Mouse (Mus musculus): ENCODE results near the gene Dync2li1. TPM values are rescaled to one million over a fixed set of nuclear protein-coding genes. Genes with fewer than 3 reads are reported as not detected.
A peak's percentile ranks its signal among the peaks of the same experiment; 100 is the strongest.

Gene Dync2li1
- polyA plus RNA-seq, 1 experiment from 2014 or later, result 29.0 TPM

DNA sequence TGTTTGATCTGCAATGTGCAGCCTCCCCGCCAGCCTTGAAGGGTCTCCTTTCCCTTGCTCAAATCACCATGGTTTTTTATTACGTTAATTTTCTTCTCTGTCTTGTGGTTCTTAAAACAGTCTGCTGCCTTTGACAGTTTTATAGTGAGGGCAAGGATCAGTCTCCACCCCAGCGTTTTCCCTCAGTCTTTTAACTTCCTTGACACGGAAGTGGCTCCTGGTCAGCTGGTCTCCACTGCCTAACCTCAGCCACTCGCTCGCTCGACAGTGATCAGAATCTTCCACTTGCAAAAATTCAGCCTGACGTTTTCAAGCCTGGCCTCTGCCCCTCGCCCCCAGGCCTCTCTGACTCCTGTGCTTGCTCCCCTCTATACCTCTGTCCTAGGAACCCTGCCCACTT is 39.4 kb downstream of the Dync2li1 start:
- DNase-seq (ENCODE audit: low spot score), result no peak
- WGBS, result 30% methylated on average over 9 of the region's 9 CpGs
- Histone ChIP-seq H3K4me2 (replicated peaks; ENCODE audit: low read depth, low read length) (no peak overlapping the region), H3K27me3 (replicated peaks; ENCODE audit: insufficient read depth, low read length) (no peaks in the 10 kb centered on the region), H3K4me3 (ENCODE audit: low read depth, low read length) (no peak overlapping the region), H3K27ac (ENCODE audit: low read length) (no peak overlapping the region), H3K9ac (replicated peaks; ENCODE audit: low read depth) (no peak overlapping the region), H3K36me3 (ENCODE audit: insufficient read depth, low read length) (no peaks in the 10 kb centered on the region), H3K4me1 (ENCODE audit: insufficient read depth, low read depth, low read length) (no peaks in the 10 kb centered on the region), H3K9me3 (ENCODE audit: low read length) (no peaks in the 10 kb centered on the region)
- TF ChIP-seq CTCF (IDR thresholded peaks at IDR 0.05) (no peak), EP300 (IDR thresholded peaks at IDR 0.05) (no peak)
- no peak for ATAC-seq

GRCm38 (mm10) chr17:84667848-84668247 is 41.6 kb downstream of the Dync2li1 start:
- no peaks in the 10 kb centered on the region; the same call in 1 of the 2 replicates for H3K4me1 ChIP-seq (ENCODE audit: insufficient read depth, low read depth, low read length)
- TF ChIP-seq CTCF (IDR thresholded peaks at IDR 0.05) (no peak), EP300 (IDR thresholded peaks at IDR 0.05) (no peak)
- no peak overlapping the region for H3K4me3 ChIP-seq (ENCODE audit: low read depth, low read length)
- no peak for ATAC-seq
- H3K4me2 ChIP-seq (replicated peaks; ENCODE audit: low read depth, low read length), result no peak overlapping the region
- WGBS, result 90% methylated on average over 3 of the region's 3 CpGs
- DNase-seq (ENCODE audit: low spot score), result no peak
- H3K27me3 ChIP-seq (replicated peaks; ENCODE audit: insufficient read depth, low read length), result no peaks in the 10 kb centered on the region
- H3K9me3 ChIP-seq (ENCODE audit: low read length), result no peaks in the 10 kb centered on the region
- H3K27ac ChIP-seq (ENCODE audit: low read length), result no peak overlapping the region
- no peak overlapping the region for H3K9ac ChIP-seq (replicated peaks; ENCODE audit: low read depth)
- H3K36me3 ChIP-seq (ENCODE audit: insufficient read depth, low read length), result no peaks in the 10 kb centered on the region

- TF ChIP-seq CTCF (IDR thresholded peaks at IDR 0.05) (no peak), EP300 (IDR thresholded peaks at IDR 0.05) (no peak)
- Histone ChIP-seq H3K4me3 (ENCODE audit: low read depth, low read length) (no peak overlapping the region), H3K36me3 (ENCODE audit: insufficient read depth, low read length) (no peaks in the 10 kb centered on the region), H3K4me1 (ENCODE audit: insufficient read depth, low read depth, low read length) (peaks cover 4% of the 10 kb centered on the region; the same call in 1 of the 2 replicates), H3K4me2 (replicated peaks; ENCODE audit: low read depth, low read length) (no peak overlapping the region), H3K9me3 (ENCODE audit: low read length) (no peaks in the 10 kb centered on the region), H3K9ac (replicated peaks; ENCODE audit: low read depth) (no peak overlapping the region), H3K27ac (ENCODE audit: low read length) (no peak overlapping the region), H3K27me3 (replicated peaks; ENCODE audit: insufficient read depth, low read length) (no peaks in the 10 kb centered on the region)
- DNase-seq (ENCODE audit: low spot score) (peak; percentile 86), ATAC-seq (peak; percentile 89)
- WGBS, result 41% methylated on average over 16 of the region's 16 CpGs
Measured at GRCm38 (mm10) chr17:84672376-84673369, 46.4 kb downstream of the Dync2li1 start.

GRCm38 (mm10) chr17:84674048-84674447 is 47.8 kb downstream of the Dync2li1 start:
- H3K4me3 ChIP-seq (ENCODE audit: low read depth, low read length), result no peak overlapping the region
- no peaks in the 10 kb centered on the region for H3K36me3 ChIP-seq (ENCODE audit: insufficient read depth, low read length)
- no peak for TF ChIP-seq EP300 (IDR thresholded peaks at IDR 0.05)
- no peak for TF ChIP-seq CTCF (IDR thresholded peaks at IDR 0.05)
- H3K27ac ChIP-seq (ENCODE audit: low read length), result no peak overlapping the region
- WGBS, result 45% methylated on average over 7 of the region's 7 CpGs
- H3K4me1 ChIP-seq (ENCODE audit: insufficient read depth, low read depth, low read length), result peaks cover 4% of the 10 kb centered on the region; the same call in 1 of the 2 replicates
- DNase-seq (ENCODE audit: low spot score), result no peak
- no peak overlapping the region for H3K4me2 ChIP-seq (replicated peaks; ENCODE audit: low read depth, low read length)
- no peak for ATAC-seq
- H3K27me3 ChIP-seq (replicated peaks; ENCODE audit: insufficient read depth, low read length), result no peaks in the 10 kb centered on the region
- H3K9ac ChIP-seq (replicated peaks; ENCODE audit: low read depth), result no peak overlapping the region
- no peaks in the 10 kb centered on the region for H3K9me3 ChIP-seq (ENCODE audit: low read length)

DNA sequence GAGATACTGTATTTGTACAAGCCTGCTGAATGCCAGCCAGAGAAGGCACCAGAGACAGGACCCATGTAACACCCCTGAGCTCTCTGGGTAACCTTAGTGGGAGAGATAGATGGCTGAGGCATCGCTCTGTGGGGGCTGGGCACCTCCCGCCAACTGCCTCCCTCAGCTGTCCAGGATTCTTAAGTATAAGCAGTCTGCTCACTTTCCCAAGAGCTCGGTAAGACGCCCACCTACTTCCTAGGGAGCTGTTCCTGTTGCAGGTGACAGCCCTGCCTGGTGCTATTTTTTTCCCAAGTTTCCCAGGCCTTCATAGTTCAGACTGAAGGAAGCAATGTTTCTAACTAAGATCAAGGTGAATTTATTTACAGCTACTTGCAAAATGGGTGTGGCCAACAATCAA is 48.9 kb downstream of the Dync2li1 start:
- H3K4me3 ChIP-seq (ENCODE audit: low read depth, low read length), result no peak overlapping the region
- peaks cover 4% of the 10 kb centered on the region; the same call in 1 of the 2 replicates for H3K4me1 ChIP-seq (ENCODE audit: insufficient read depth, low read depth, low read length)
- H3K36me3 ChIP-seq (ENCODE audit: insufficient read depth, low read length), result no peaks in the 10 kb centered on the region
- H3K27ac ChIP-seq (ENCODE audit: low read length), result no peak overlapping the region
- 41% methylated on average over 4 of the region's 4 CpGs for WGBS
- TF ChIP-seq EP300 (IDR thresholded peaks at IDR 0.05) (no peak), CTCF (IDR thresholded peaks at IDR 0.05) (no peak)
- H3K9ac ChIP-seq (replicated peaks; ENCODE audit: low read depth), result no peak overlapping the region
- DNase-seq (ENCODE audit: low spot score), result no peak
- no peaks in the 10 kb centered on the region for H3K27me3 ChIP-seq (replicated peaks; ENCODE audit: insufficient read depth, low read length)
- no peaks in the 10 kb centered on the region for H3K9me3 ChIP-seq (ENCODE audit: low read length)
- H3K4me2 ChIP-seq (replicated peaks; ENCODE audit: low read depth, low read length), result no peak overlapping the region
- no peak for ATAC-seq

DNA sequence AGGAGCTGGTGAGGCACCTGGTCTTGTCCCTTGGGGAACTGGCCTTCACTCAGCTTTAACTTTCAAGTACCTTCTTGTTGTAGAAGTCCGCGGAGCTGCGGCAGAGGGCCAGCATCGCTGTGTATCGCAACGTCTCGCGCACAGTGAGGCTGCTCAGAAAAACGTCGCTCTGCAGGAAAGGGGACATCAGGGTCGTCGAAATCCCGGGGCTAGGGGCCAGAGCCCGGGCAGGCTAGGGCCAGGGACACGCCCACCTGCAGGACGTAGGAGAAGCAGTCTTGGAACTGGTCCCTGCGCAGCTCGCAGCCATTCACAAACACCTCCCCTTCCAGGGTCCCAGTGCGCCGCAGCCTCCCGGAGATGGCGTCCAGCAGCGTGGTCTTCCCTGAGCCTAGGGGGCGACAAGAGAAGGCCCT is 49.7 kb downstream of the Dync2li1 start, which contains the start of gene Abcg8:
Abcg8 (plus strand) TSS at position 352 of the 416 bp plus-strand sequence.
- peak within 1 kb of the TSS; percentile 63 for H3K4me2 ChIP-seq (replicated peaks; ENCODE audit: low read depth, low read length)
- WGBS, result 4% methylated on average over 24 of the region's 24 CpGs
- ATAC-seq, result no peak
- H3K36me3 ChIP-seq (ENCODE audit: insufficient read depth, low read length), result no peaks in the 10 kb centered on the region
- H3K27ac ChIP-seq (ENCODE audit: low read length), result no peak within 1 kb of the TSS
- H3K4me3 ChIP-seq (ENCODE audit: low read depth, low read length), result peak within 1 kb of the TSS; percentile 23; the same call in 1 of the 2 replicates
- H3K9me3 ChIP-seq (ENCODE audit: low read length), result no peaks in the 10 kb centered on the region
- peaks cover 4% of the 10 kb centered on the region; the same call in 1 of the 2 replicates for H3K4me1 ChIP-seq (ENCODE audit: insufficient read depth, low read depth, low read length)
- no peak within 1 kb of the TSS for H3K9ac ChIP-seq (replicated peaks; ENCODE audit: low read depth)
- H3K27me3 ChIP-seq (replicated peaks; ENCODE audit: insufficient read depth, low read length), result no peaks in the 10 kb centered on the region
- peak; percentile 38 for DNase-seq (ENCODE audit: low spot score)
- TF ChIP-seq CTCF (IDR thresholded peaks at IDR 0.05) (no peak; the same call in 1 of the 2 replicates), EP300 (IDR thresholded peaks at IDR 0.05) (no peak)

Data from lung, postnatal 0 days (tissue).